Mouse (Mus musculus): ENCODE data around the gene Omt2a.
A peak's percentile ranks its signal among the peaks of the same experiment; 100 is the strongest.
"Not testable (repeated sequence)": the region's sequence is repeated elsewhere in the genome, so short reads cannot be mapped to it uniquely, and the experiment has no call there.

DNA sequence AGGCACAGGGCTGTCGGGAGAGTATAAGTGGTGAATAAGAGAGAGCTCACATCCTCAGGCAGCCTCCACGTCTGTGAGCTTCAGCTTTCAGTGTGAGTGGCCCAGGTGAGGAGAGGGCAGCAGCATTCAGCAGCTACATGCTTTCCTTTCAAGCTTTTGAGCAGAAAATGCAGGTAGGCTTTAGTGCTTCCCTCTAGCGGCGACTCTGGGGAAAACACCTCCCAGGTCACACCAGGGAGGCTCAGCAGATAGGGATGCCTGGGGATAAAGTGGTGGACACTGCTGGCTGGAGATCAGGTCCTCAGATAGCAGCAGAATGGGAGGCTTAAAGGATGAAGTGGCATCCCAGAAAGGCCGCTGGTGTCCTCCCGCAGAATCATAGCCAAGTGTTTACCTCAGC is 18.5 kb downstream of the Omt2a start:
- TF ChIP-seq POLR2A (IDR thresholded peaks at IDR 0.05; ENCODE audit: control insufficient read depth, low read depth, low read length), result not testable (repeated sequence)
- TF ChIP-seq CTCF (IDR thresholded peaks at IDR 0.05; ENCODE audit: control insufficient read depth, insufficient read depth, insufficient replicate concordance, low read depth, low read length), result peak; percentile 72; the same call in 1 of the 2 replicates
